Mouse (Mus musculus): ENCODE data around the gene Pigr.

DNA sequence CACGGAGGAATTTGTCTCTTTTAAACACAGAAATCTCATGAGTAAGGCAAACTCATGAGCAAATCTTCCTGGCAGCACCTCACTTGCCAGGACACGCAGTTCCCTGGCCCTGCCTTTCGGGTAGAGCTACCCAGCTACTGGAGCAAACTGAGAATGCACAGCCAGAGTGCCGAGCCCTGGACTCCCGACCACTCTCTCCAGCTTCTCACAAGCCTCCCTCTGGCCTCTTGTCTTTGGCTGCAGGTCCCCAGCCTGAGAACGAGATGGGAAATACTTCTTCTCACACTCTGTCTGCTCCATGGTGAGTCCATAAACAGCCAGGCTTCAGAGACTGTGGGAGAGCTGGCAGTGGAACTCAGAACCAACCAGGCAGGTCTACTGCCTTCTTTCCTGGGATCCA lies 23.5 kb upstream of the Pigr start:
- TF ChIP-seq CTCF (IDR thresholded peaks at IDR 0.05; ENCODE audit: low read depth, low read length) (no peak), POLR2A (IDR thresholded peaks at IDR 0.05; ENCODE audit: insufficient read depth, low read length) (no peak), EP300 (IDR thresholded peaks at IDR 0.05; ENCODE audit: insufficient read depth, low read depth, low read length) (no peak)

Data from ES-Bruce4 (cell line).